Mouse (Mus musculus): ENCODE measurements around the gene Otub2.
A peak's percentile ranks its signal among the peaks of the same experiment; 100 is the strongest.
"Not testable (repeated sequence)": the region's sequence is repeated elsewhere in the genome, so short reads cannot be mapped to it uniquely, and the experiment has no call there.

The Otub2 gene

DNA sequence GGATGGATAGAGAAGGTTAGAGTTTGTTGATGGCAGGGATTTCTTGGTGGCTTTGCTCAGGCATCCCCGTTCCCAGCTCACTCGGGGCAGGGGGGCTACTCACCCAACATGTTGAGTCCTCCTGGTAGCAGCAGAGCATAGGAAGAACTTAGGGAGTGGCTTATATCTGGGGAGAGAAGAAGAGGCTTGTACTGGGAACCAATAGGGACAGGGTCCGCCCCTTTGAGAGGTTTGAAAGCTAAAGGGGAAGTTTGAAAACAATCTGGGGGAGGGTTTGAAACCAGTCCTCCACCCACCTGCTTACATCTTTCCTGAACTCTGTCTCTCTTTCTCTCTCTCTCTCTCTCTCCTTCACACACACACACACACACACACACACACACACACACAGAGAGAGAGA is 55.0 kb downstream of the Otub2 start, which contains the start of gene Ifi27l2a:
Gene Ifi27l2a, minus strand, starts transcription at position 157 of the 400 bp plus-strand sequence.
- peak; percentile 22 for DNase-seq (ENCODE audit: low read depth, low spot score)

DNA sequence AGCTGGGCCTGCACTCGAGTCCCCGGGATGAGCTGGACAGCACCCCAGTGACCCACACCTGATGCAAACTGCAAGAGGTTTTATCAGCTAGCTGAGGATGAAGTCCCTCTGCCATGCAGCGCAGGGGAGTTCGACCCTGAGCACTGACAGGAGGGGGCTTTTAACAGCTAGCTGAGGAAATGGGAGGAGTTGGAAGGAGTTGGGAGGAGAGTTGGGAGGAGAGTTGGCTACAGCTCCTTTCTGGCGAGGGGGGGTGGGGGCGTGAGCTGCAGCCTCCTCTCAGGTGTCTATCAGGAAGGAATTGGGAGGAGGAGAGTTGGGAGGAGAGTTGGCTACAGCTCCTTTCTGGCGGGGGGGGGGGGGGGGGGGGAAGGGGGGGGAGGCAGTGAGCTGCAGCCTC is 55.8 kb downstream of the Otub2 start:
- DNase-seq (ENCODE audit: low read depth, low spot score) = not testable (repeated sequence)

- DNase-seq (ENCODE audit: low read depth, low spot score) = no peak
These were observed 56.6 kb downstream of the Otub2 start for GRCm38 (mm10) chr12:103445060-103445459.

- peak; percentile 58 for DNase-seq (ENCODE audit: low read depth, low spot score)
These were observed 64.9 kb downstream of the Otub2 start for GRCm38 (mm10) chr12:103453361-103453760.
